Mouse (Mus musculus): Measurements from ENCODE around the gene Galnt5.

DNA sequence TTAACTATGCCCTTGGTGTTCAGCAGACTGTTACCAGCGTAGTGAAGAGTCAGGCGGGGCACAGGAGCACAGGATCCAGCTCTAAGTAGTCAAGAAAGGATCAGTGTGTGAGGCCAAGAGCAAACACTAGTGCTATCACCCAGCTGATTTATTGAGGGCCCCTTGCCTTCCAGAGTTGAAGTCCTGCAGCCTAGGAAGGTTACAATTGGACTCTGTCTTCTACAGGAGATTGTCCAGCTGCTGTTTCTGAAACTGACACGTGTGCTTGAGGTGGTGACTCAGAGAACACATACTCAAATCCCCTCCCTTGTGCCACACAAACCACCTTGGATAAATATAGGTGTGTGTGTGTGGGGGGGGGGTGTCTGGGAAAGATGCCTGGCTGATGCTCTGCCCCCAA lies 3.8 kb downstream of the Galnt5 start:
- TF ChIP-seq USF1 (IDR thresholded peaks at IDR 0.05; ENCODE audit: low read depth) = no peak
- no peak for TF ChIP-seq CTCF (IDR thresholded peaks at IDR 0.05; ENCODE audit: control insufficient read depth, insufficient read depth, insufficient read length)
- TF ChIP-seq MAX (IDR thresholded peaks at IDR 0.05) = no peak
- no peak for TF ChIP-seq CEBPB (IDR thresholded peaks at IDR 0.05; ENCODE audit: low read depth)
